Mouse (Mus musculus) splenic B cell, adult 2 months (primary cell): Measurements from ENCODE around the gene Hnrnpdl.

Experiments used
- DNase-seq: peaks from one replicate; pipeline ENCODE4 v3.0.0-alpha.2; 2011; ENCODE audit warnings: low read depth, low spot score
- H3K27me3 ChIP-seq: 2 replicates; pipeline ENCODE4 v1.6.1; 2012; ENCODE audit warnings: mild to moderate bottlenecking, low read length, moderate library complexity, mixed read lengths; ENCODE audit not compliant: control insufficient read depth, poor library complexity, insufficient read depth, severe bottlenecking
- H3K36me3 ChIP-seq: 2 replicates; pipeline ENCODE4 v1.6.1; 2012; ENCODE audit warnings: mild to moderate bottlenecking, low read length, moderate library complexity, mixed read lengths; ENCODE audit not compliant: control insufficient read depth, poor library complexity, insufficient read depth, severe bottlenecking

Hnrnpdl gene

DNA sequence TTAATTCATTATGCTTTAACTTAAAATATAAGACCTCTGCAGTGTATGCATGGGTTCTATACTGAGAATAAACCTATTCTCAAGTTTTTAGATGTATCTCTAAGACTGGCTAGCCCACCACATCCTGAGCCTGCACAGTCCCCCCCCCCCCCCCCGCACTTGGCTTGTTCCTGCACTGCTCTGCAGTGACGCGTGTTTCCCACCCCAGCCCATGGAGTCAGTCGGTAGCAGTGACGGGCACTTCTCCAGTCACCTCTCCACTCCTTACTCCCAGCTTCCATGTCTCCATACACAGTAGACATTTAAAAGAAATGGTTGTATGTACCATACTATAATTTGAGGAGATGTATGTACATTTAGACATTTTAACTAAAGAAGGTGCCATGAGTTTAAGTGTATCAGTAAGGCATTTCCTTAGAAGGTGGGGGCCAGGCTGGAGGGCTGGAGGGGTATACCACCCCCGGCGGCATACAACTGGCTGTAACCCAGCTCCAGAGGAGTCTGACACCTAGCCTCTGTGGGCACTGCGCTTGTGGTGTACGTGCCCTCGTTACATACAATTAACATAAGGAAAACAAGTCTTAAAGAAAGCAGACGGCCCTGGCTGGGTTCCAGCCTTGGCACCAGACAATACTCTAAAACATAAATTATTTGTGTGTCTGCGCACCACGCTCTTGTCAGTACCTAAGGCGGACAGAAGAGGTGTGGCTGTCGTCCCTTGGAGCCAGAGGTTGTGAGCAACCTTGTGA, 18.2 kb upstream of the Hnrnpdl start:
- H3K27me3 ChIP-seq, result no peaks in the 10 kb centered on the region
- no peak for DNase-seq

GRCm38 (mm10) chr5:100055866-100056369, 16.5 kb upstream of the Hnrnpdl start:
- DNase-seq, result no peak
- no peaks in the 10 kb centered on the region for H3K36me3 ChIP-seq
- no peaks in the 10 kb centered on the region for H3K27me3 ChIP-seq

More for the DNA sequence above, 18.2 kb upstream of the Hnrnpdl start:
- no peaks in the 10 kb centered on the region; the same call in 1 of the 2 replicates for H3K36me3 ChIP-seq

DNA sequence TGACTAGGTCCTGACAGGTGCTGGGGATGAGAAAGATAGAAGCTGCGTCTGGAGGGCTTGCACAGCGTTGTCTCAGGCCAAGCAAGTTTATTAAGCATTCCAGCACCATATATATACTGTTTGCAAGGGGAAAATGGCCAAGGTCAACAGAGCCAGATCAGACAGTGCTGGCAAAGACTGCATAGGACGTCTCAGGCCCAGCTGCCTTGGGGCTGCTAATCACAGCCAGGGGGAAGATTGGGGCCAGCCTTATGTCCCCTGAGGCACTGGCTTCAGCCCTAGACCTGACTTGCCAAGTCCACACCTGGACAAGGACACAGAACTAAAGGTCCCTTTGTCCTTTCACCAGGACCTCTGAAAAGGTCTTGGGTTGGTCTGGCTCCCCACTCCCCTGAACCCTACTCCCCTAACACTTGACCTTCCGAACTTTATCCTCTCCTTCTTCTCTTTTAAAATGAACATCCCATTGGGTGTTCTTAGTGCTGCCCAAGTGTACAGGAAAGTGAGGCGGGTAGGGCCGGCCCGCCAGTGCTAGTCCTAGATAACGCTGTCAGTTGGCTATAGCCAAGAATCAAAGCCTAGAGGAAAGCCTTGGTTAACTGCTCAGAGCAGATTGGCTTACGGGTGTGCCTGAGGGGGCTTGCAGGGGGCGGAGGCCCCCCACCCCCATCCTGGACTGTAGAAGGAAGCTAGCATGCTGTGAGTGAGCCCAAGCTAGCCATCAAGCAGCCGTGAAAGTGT, 15.5 kb upstream of the Hnrnpdl start:
- Histone ChIP-seq H3K36me3 (no peaks in the 10 kb centered on the region), H3K27me3 (no peaks in the 10 kb centered on the region)
- DNase-seq, result no peak

GRCm38 (mm10) chr5:100052728-100053127, 13.3 kb upstream of the Hnrnpdl start:
- DNase-seq, result no peak
- H3K36me3 ChIP-seq, result no peaks in the 10 kb centered on the region
- H3K27me3 ChIP-seq, result no peaks in the 10 kb centered on the region

GRCm38 (mm10) chr5:100049904-100050303, 10.4 kb upstream of the Hnrnpdl start:
- H3K27me3 ChIP-seq, result no peaks in the 10 kb centered on the region
- H3K36me3 ChIP-seq, result no peaks in the 10 kb centered on the region
- no peak for DNase-seq

DNA sequence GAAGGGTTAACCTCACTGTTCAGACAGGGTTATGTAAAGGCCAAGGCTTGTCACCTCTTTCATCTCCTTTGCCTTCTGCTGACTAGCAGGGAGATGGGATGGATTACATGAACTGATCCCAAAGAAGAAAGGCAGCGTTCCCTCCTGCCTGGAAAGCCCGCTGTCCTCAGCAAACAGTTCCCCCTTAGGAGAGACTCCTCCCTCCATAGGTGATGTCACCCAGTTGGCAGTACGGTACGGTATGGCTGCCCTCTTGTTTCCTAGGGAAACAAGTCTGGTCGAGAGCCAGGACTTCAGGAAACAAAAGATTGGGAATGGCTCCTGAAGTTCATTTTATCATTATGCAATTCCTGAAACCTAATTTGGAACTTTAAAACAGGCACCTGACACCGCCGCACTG, 8.4 kb upstream of the Hnrnpdl start:
- DNase-seq, result no peak
- Histone ChIP-seq H3K36me3 (no peaks in the 10 kb centered on the region), H3K27me3 (no peaks in the 10 kb centered on the region)

DNA sequence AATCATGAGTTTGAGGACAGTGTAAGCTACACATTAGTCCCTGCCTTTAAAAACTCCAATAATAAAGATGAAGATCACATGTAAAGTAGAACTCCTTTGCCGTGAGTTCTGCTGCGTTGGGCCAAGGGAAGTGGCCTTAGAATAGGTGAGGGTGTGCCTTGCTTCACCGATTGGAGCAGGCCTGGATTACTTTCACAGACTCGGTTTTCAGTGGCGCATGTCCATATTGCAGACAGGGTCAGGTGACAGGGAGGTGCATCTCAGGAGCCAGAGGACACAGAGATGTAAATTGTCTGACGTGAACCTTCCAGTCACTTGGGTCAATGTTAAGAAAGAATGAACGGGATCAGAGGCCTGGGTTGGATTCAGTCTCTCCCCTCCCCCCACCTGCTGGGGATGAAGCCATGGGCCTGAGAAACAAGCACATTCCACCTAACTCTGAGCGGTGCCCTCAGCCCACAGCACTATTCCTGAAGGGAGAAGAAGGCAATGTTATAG, 7.7 kb upstream of the Hnrnpdl start:
- DNase-seq, result no peak
- no peaks in the 10 kb centered on the region for H3K36me3 ChIP-seq
- no peaks in the 10 kb centered on the region for H3K27me3 ChIP-seq

GRCm38 (mm10) chr5:100046096-100046495, 6.6 kb upstream of the Hnrnpdl start:
- DNase-seq, result no peak
- H3K36me3 ChIP-seq, result no peaks in the 10 kb centered on the region

DNA sequence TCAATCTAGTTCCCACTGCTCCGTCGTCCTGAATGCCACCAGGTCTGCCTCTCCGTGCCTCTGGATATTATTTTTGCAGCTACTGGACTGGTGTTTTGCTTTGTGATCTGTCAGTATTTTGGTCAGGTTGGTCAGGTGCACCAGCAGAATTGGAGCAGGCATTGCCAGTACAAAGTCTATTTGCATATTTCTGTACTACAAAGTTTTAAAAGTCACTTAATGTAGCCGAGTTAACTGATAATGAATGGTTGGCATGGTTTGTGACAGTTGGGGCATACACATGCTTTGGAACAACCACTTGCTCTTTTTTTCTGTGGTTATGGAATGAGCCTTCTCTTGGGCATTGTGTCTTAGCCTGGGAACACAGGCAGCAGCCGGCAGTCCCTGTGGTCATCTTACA, 5.2 kb upstream of the Hnrnpdl start:
- H3K36me3 ChIP-seq, result no peaks in the 10 kb centered on the region
- DNase-seq, result no peak
- no peaks in the 10 kb centered on the region for H3K27me3 ChIP-seq

More at GRCm38 (mm10) chr5:100046096-100046495, 6.6 kb upstream of the Hnrnpdl start:
- H3K27me3 ChIP-seq, result no peaks in the 10 kb centered on the region

GRCm38 (mm10) chr5:100044030-100044429, 4.6 kb upstream of the Hnrnpdl start:
- H3K27me3 ChIP-seq, result no peaks in the 10 kb centered on the region
- no peak for DNase-seq
- no peaks in the 10 kb centered on the region for H3K36me3 ChIP-seq

GRCm38 (mm10) chr5:100043361-100043760, 3.9 kb upstream of the Hnrnpdl start:
- no peak for DNase-seq
- no peaks in the 10 kb centered on the region for H3K36me3 ChIP-seq
- H3K27me3 ChIP-seq, result no peaks in the 10 kb centered on the region

DNA sequence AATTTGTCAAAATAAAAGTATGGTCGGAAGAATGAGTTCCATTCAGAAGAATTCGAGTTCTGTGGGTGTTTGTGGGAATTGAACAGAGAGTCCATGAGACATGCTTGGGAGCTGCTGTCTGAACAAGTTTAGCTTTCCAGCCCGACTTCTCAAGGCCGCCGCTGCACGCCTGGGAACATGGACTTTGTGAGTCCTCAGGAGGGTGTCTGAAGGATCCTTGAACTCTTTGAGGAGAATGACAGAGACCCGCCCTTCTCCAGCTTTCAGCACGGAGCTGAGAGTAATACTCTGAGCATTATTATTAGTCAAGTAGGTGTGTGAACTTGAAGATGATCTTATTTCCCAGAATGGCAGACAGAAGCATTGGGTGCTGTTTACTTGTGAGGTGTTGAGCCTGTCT, 3.0 kb upstream of the Hnrnpdl start:
- Histone ChIP-seq H3K36me3 (no peaks in the 10 kb centered on the region), H3K27me3 (no peaks in the 10 kb centered on the region)
- no peak for DNase-seq

DNA sequence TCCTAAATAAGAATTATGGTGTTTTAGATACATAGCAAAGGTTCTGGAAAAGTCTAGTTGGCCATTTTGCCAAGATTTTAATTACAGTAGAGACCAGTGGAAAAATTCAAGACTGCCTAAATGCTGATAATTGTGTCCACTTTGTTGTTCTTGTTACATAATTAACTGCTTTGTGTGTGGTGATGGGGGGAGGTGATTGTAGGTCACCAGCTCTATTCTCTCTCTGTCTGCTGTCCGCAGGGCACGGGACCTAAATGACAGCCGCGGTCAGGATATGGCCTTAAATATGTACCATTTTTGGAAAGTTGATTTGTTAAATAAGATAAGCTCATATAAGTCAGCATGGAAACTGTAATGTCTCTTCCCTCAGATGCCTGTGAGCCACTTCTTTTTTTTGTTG, 1.8 kb upstream of the Hnrnpdl start:
- no peaks in the 10 kb centered on the region for H3K27me3 ChIP-seq
- no peak for DNase-seq
- H3K36me3 ChIP-seq, result peaks cover 2% of the 10 kb centered on the region; the same call in 1 of the 2 replicates

DNA sequence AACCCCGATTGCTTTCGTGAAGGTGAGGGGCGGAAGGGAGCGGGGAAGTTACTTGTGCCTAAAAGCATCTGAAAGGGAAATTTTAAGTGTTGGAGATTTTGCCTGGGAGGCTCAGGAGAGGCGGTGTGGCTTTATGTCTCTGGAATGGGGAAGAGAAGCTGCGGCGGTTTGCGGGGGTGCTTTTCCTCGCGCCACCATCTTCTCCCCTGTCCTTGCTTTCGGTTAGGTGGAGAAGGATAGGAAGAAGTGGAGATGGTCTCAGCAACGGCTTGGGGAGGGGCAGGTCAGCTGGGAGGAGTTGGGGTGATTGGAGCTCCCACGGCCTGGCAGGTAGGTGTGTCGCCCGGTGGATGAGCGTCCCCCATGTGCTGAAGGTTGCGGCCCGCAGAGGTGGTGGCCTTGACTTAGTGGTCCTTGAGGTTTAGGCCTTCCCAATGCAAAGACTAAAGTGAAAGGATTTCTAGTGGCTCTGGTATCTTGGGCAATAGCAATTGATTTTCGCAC, 869 bp upstream of the Hnrnpdl start:
- Histone ChIP-seq H3K36me3 (peaks cover 2% of the 10 kb centered on the region), H3K27me3 (no peaks in the 10 kb centered on the region)
- DNase-seq, result no peak
